Mouse (Mus musculus): ENCODE results near the gene C1qtnf9.

- TF ChIP-seq CTCF (IDR thresholded peaks at IDR 0.05; ENCODE audit: borderline replicate concordance, insufficient read depth, low read depth, low read length) (no peak), POLR2A (IDR thresholded peaks at IDR 0.05; ENCODE audit: borderline replicate concordance, insufficient read depth, low read length) (no peak)
These were observed 20.6 kb upstream of the C1qtnf9 start for GRCm38 (mm10) chr14:60747154-60747870.

All from cerebellum, adult 2 months (tissue).